Mouse (Mus musculus) midbrain, postnatal 0 days (tissue): ENCODE measurements at regions not wholly inside any gene's neighbourhood (a gene's known extent, or its start where the extent isn't known, plus 50 kb on each side); places are given as distances from the start of the nearest gene placed in this dataset.

ENCODE experiments used
- ATAC-seq: fragments of 200-750 bp; cut with Nextera tagmentation; 2 replicates; pipeline ENCODE4 v1.8.0; 2017; ENCODE audit warnings: moderate number of reproducible peaks, mild to moderate bottlenecking, moderate TSS enrichment, moderate library complexity; ENCODE audit not compliant: low FRiP score
- DNase-seq: peaks from one replicate; pipeline ENCODE4 v3.0.0-alpha.2; 2015; ENCODE audit warnings: low spot score
- H3K27ac ChIP-seq: fragments of 300-500 bp; sonication (generic); 2 replicates; pipeline ENCODE4 v1.5.1; 2014; ENCODE audit warnings: low read depth, mild to moderate bottlenecking, low read length, mixed read lengths
- H3K27me3 ChIP-seq: fragments of 300-500 bp; sonication (generic); 2 replicates; pipeline ENCODE4 v1.6.1; 2014; ENCODE audit warnings: low read length, control low read depth, mixed read lengths; ENCODE audit not compliant: insufficient read depth
- H3K36me3 ChIP-seq: fragments of 300-500 bp; sonication (generic); 2 replicates; pipeline ENCODE4 v1.6.1; 2014; ENCODE audit warnings: low read length, control low read depth, mixed read lengths; ENCODE audit not compliant: insufficient read depth
- H3K4me1 ChIP-seq: fragments of 300-500 bp; sonication (generic); 2 replicates; pipeline ENCODE4 v1.6.1; 2014; ENCODE audit warnings: mild to moderate bottlenecking, control low read depth, antibody characterized with exemption, low read length, mixed read lengths; ENCODE audit not compliant: insufficient read depth
- H3K4me2 ChIP-seq: fragments of 300-500 bp; sonication (generic); 2 replicates; pipeline ENCODE4 v1.6.1; 2014; ENCODE audit warnings: low read depth, mild to moderate bottlenecking, low read length, mixed read lengths; ENCODE audit not compliant: poor library complexity, severe bottlenecking
- H3K4me3 ChIP-seq: fragments of 300-500 bp; sonication (generic); 2 replicates; pipeline ENCODE4 v1.5.1; 2014; ENCODE audit warnings: low read depth, mild to moderate bottlenecking, low read length, moderate library complexity
- H3K9ac ChIP-seq: fragments of 300-500 bp; sonication (generic); replicated peaks from 2 replicates; pipeline ENCODE4 v1.6.1; 2014; ENCODE audit warnings: mild to moderate bottlenecking, low read length, moderate library complexity, mixed read lengths; ENCODE audit not compliant: poor library complexity, severe bottlenecking
- H3K9me3 ChIP-seq: fragments of 300-500 bp; sonication (generic); 2 replicates; pipeline ENCODE4 v1.6.1; 2016; ENCODE audit warnings: low read length, control low read depth
- CTCF ChIP-seq: IDR thresholded peaks from 2 replicates; pipeline ENCODE4 v1.5.1; 2016; ENCODE audit warnings: antibody characterized with exemption, mild to moderate bottlenecking
- WGBS: fragments of 180-500 bp; shearing (Covaris S2); extraction: QIAGEN DNeasy Blood & Tissue Kit; methylation state at CpG from one replicate; pipeline ENCODE4 v1.1.7; 2014; 5-methylcytosine and 5-hydroxymethylcytosine counted together

DNA sequence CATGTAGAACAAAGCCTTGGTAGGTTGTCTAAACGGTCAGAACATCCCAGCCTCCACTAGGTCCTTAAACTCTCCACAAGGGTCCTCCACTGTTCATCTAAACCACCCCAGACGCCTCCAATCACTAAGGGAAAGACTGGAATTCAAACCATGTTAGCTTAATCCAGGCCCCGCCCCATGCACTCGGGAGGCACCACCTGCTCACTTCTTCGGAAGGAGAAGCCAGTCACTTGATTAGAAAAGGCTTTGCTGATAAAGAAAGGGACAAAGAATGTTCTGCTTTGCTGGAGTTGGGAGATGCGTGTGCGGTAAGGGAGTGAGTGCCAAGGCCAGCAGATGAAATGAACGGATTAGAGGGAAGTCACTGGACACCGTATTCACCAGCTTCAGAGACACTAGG, 54.5 kb upstream of the Armc2 start:
- 15% methylated on average over 9 of the region's 9 CpGs for WGBS
- DNase-seq, result no peak

GRCm38 (mm10) chr10:42072131-42072530, 53.9 kb upstream of the Armc2 start:
- H3K9me3 ChIP-seq, result no peaks in the 10 kb centered on the region
- no peaks in the 10 kb centered on the region for H3K36me3 ChIP-seq
- no peak overlapping the region for H3K27ac ChIP-seq
- H3K9ac ChIP-seq, result no peak overlapping the region
- no peak overlapping the region for H3K4me3 ChIP-seq
- no peak overlapping the region for H3K4me2 ChIP-seq
- no peaks in the 10 kb centered on the region for H3K4me1 ChIP-seq
- 44% methylated on average over 3 of the region's 3 CpGs for WGBS
- no peaks in the 10 kb centered on the region; the same call in 1 of the 2 replicates for H3K27me3 ChIP-seq
- DNase-seq, result no peak
- no peak for TF ChIP-seq CTCF
- ATAC-seq, result no peak

More for the DNA sequence above, 54.5 kb upstream of the Armc2 start:
- H3K4me2 ChIP-seq, result no peak overlapping the region
- H3K36me3 ChIP-seq, result no peaks in the 10 kb centered on the region
- H3K4me1 ChIP-seq, result no peaks in the 10 kb centered on the region
- TF ChIP-seq CTCF, result no peak
- H3K27ac ChIP-seq, result no peak overlapping the region
- H3K9me3 ChIP-seq, result no peaks in the 10 kb centered on the region
- no peak overlapping the region for H3K4me3 ChIP-seq
- no peak for ATAC-seq
- no peaks in the 10 kb centered on the region; the same call in 1 of the 2 replicates for H3K27me3 ChIP-seq
- H3K9ac ChIP-seq, result no peak overlapping the region

DNA sequence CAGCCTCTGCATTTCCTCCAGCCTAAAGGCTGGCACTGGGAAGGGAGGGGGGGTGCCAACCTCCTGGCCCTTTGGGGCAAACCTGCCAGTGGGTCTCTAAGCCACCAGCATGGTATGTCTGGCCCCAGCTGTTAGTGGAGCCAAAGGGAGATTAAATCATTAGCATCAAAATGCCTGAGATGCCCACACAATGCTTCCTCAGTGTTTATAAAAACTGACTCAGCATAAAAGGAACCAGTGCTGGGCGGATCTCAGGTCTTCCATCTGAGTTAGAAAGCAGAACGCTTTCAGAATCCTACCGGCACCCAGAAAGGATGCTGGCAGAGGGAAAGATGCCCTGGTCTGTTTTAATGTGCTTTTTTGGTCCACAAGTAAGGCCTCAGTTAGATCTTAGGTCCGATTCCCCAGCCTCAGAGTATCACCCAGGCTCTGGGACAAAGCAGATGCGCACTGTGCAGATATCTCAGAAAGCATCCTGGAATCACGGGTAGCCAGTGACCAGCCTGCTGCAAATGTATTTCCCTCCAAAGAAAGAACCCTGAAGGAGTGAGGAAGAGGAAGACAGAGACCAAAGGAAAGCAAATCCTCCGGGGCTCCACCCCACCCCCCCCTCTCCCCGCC, 53.3 kb upstream of the Armc2 start:
- no peak for TF ChIP-seq CTCF
- ATAC-seq (peak; percentile 58; the same call in 1 of the 2 replicates), DNase-seq (peak; percentile 62)
- H3K27me3 ChIP-seq, result no peaks in the 10 kb centered on the region; the same call in 1 of the 2 replicates
- 15% methylated on average over 8 of the region's 8 CpGs for WGBS
- H3K4me2 ChIP-seq, result no peak overlapping the region
- no peaks in the 10 kb centered on the region for H3K4me1 ChIP-seq
- no peak overlapping the region for H3K9ac ChIP-seq
- no peaks in the 10 kb centered on the region for H3K9me3 ChIP-seq
- no peaks in the 10 kb centered on the region for H3K36me3 ChIP-seq
- no peak overlapping the region for H3K4me3 ChIP-seq
- H3K27ac ChIP-seq, result no peak overlapping the region

DNA sequence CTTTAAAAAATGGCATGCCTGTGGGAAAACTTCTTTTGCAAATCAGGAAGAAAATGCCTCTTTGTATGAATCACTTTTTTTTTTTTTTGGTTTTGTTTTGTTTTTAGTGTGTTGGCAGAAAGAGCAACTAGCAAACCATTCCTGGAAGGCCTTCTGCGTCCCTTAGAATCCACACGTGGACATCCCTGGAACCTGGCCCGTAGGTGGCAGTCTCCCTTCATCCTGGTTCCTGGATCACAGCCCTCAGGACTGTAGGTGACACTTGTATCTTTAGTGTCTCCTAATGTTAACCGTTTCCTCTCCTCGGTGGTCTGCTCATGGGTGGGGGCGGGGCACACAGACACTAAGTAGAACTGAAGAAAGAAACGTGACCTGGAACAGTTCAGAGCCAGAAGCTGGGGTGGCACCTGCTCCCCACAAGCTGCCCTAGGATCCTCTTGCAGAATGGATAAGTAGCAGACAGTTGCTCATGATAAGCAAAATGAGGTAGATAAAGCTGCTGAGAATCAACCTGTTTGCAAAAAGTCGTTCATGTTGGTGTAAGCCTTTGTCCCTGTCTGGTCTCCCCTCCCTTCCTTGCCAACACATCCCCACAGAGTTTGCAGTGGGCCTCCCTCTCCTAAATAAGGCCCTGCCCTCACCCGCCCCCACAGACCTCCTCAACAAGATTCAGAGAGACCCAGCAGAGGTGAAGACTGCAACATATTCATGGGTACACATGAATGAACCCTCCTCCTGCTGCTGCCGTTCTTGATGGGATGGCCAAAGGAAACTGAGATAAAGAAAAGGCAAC, 52.6 kb upstream of the Armc2 start:
- peak; percentile 72 for TF ChIP-seq CTCF
- H3K27ac ChIP-seq, result no peak overlapping the region
- peak; percentile 18; the same call in 1 of the 2 replicates for ATAC-seq

GRCm38 (mm10) chr10:42069751-42070150, 51.5 kb upstream of the Armc2 start:
- no peak overlapping the region for H3K27ac ChIP-seq

More for the DNA sequence above, 52.6 kb upstream of the Armc2 start:
- Histone ChIP-seq H3K9me3 (no peaks in the 10 kb centered on the region), H3K36me3 (no peaks in the 10 kb centered on the region), H3K4me3 (no peak overlapping the region), H3K27me3 (no peaks in the 10 kb centered on the region; the same call in 1 of the 2 replicates), H3K4me1 (no peaks in the 10 kb centered on the region), H3K9ac (no peak overlapping the region), H3K4me2 (no peak overlapping the region)
- DNase-seq, result peak; percentile 72
- 22% methylated on average over 10 of the region's 10 CpGs for WGBS

DNA sequence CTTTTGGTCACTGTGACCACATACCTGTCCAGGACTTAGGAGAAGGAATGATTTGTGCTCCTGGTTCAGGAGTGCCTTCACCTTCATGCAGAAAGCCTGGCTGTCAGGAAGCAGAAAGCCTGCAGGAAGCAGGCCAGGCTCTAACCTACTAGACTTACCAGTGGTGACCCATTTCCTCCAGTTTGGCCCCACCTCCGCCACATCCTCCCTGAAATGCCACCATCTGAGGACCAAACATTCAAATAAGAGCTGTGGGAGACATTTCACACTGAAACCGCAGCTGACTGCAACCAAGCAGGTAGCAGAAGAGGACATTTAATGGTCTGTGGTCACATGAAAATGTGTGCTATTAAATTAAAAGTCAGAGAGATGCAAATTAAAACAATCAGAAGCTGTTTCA, 50.3 kb upstream of the Armc2 start:
- Histone ChIP-seq H3K36me3 (no peaks in the 10 kb centered on the region), H3K4me3 (no peak overlapping the region), H3K9me3 (no peaks in the 10 kb centered on the region), H3K4me1 (no peaks in the 10 kb centered on the region), H3K9ac (no peak overlapping the region), H3K27ac (no peak overlapping the region), H3K4me2 (no peak overlapping the region), H3K27me3 (no peaks in the 10 kb centered on the region; the same call in 1 of the 2 replicates)
- no peak for TF ChIP-seq CTCF
- no peak for ATAC-seq
- WGBS, result 90% methylated on average over 2 of the region's 2 CpGs
- DNase-seq, result no peak

More at GRCm38 (mm10) chr10:42069751-42070150, 51.5 kb upstream of the Armc2 start:
- TF ChIP-seq CTCF, result no peak
- Histone ChIP-seq H3K4me1 (no peaks in the 10 kb centered on the region), H3K27me3 (no peaks in the 10 kb centered on the region; the same call in 1 of the 2 replicates), H3K36me3 (no peaks in the 10 kb centered on the region), H3K4me2 (no peak overlapping the region), H3K9ac (no peak overlapping the region), H3K9me3 (no peaks in the 10 kb centered on the region), H3K4me3 (no peak overlapping the region)
- 95% methylated on average over 8 of the region's 8 CpGs for WGBS
- no peak for DNase-seq
- ATAC-seq, result no peak
